Mouse (Mus musculus): ENCODE results near the gene Fbxw21. TPM values are rescaled to one million over a fixed set of nuclear protein-coding genes. Genes with fewer than 3 reads are reported as not detected.

Fbxw21 gene
- total and polyA plus RNA-seq, 3 experiments: not detected

- Histone ChIP-seq H3K4me3 (replicated peaks in 1 of 3; ENCODE audit: low read depth in 2 of 3, low read length in 2 of 3, poor library complexity in 1 of 3) (no peak overlapping the region), H3K9ac (ENCODE audit: insufficient read depth, low read depth) (no peak overlapping the region), H3K36me3 (replicated peaks in 1 of 2; ENCODE audit: control insufficient read depth in 1 of 2, insufficient read depth in 1 of 2, low read length in 1 of 2) (peaks cover under 1 to 5% of the 10 kb centered on the region in 2 experiments), H3K4me1 (ENCODE audit: control insufficient read depth in 1 of 2, insufficient read depth in 2 of 2) (peaks cover 4 to 9% of the 10 kb centered on the region in 2 experiments; a peak in 2 of 4 replicates), H3K9me3 (replicated peaks; ENCODE audit: low read length) (no peaks in the 10 kb centered on the region), H3K27ac (ENCODE audit: insufficient read depth, low read depth) (no peak overlapping the region), H3K79me2 (replicated peaks; ENCODE audit: control insufficient read depth, extremely low read depth, insufficient read depth, poor library complexity, severe bottlenecking) (no peaks in the 10 kb centered on the region), H3K4me2 (ENCODE audit: insufficient read depth, low read depth, poor library complexity, severe bottlenecking) (no peak overlapping the region), H3K27me3 (replicated peaks) (peaks cover 82% of the 10 kb centered on the region)
- DNase-seq (ENCODE audit: extremely low read depth): no peak
- TF ChIP-seq ZNF384 (IDR thresholded peaks at IDR 0.05; ENCODE audit: low read depth, low read length) (no peak), ZMIZ1 (IDR thresholded peaks at IDR 0.05; ENCODE audit: low read depth, low read length) (no peak), ZC3H11A (IDR thresholded peaks at IDR 0.05; ENCODE audit: low read depth, low read length) (no peak), TCF12 (IDR thresholded peaks at IDR 0.05; ENCODE audit: low read depth, low read length) (no peak), HCFC1 (IDR thresholded peaks at IDR 0.05; ENCODE audit: low read depth, low read length) (no peak), MAZ (IDR thresholded peaks at IDR 0.05; ENCODE audit: low read depth, low read length) (no peak), CHD2 (IDR thresholded peaks at IDR 0.05; ENCODE audit: low read length) (no peak), GABPA (IDR thresholded peaks at IDR 0.05; ENCODE audit: insufficient replicate concordance, low read depth, low read length) (no peak), USF1 (IDR thresholded peaks at IDR 0.05; ENCODE audit: low read depth, low read length) (no peak), JUN (IDR thresholded peaks at IDR 0.05; ENCODE audit: insufficient read depth, low read depth, low read length) (no peak), POLR2AphosphoS2 (IDR thresholded peaks at IDR 0.05; ENCODE audit: low read depth, low read length) (no peak), RCOR1 (conservative IDR thresholded peaks at IDR 0.05; ENCODE audit: low read depth, low read length) (no peak), CTCF (conservative IDR thresholded peaks at IDR 0.05 in 1 of 2, IDR thresholded peaks at IDR 0.05 in 1 of 2; ENCODE audit: low read depth in 2 of 2, low read length in 2 of 2) (no peak), MAFK (IDR thresholded peaks at IDR 0.05; ENCODE audit: insufficient replicate concordance, low read length) (no peak), MYC (IDR thresholded peaks at IDR 0.05; ENCODE audit: low read depth, low read length) (no peak), USF2 (conservative IDR thresholded peaks at IDR 0.05; ENCODE audit: low read depth, low read length) (no peak), NELFE (IDR thresholded peaks at IDR 0.05; ENCODE audit: low read depth, low read length) (no peak), TBP (conservative IDR thresholded peaks at IDR 0.05; ENCODE audit: low read depth, low read length) (no peak), MEF2A (IDR thresholded peaks at IDR 0.05; ENCODE audit: borderline replicate concordance, low read depth, low read length) (no peak), PAX5 (IDR thresholded peaks at IDR 0.05; ENCODE audit: low read length) (no peak)
- dilution Hi-C loops (cut with MboI; ENCODE audit: extremely low pct_ligation_motif_present, extremely low pct_unique_long_range_greater_than_20kb, low sequenced_read_pairs): no loop called here
- in situ Hi-C loops (cut with MboI; ENCODE audit: low pct_ligation_motif_present, low pct_unique_long_range_greater_than_20kb, low sequenced_read_pairs): no loop called here
Measured at GRCm38 (mm10) chr9:109097831-109098230, 64.0 kb downstream of the Fbxw21 start.

DNA sequence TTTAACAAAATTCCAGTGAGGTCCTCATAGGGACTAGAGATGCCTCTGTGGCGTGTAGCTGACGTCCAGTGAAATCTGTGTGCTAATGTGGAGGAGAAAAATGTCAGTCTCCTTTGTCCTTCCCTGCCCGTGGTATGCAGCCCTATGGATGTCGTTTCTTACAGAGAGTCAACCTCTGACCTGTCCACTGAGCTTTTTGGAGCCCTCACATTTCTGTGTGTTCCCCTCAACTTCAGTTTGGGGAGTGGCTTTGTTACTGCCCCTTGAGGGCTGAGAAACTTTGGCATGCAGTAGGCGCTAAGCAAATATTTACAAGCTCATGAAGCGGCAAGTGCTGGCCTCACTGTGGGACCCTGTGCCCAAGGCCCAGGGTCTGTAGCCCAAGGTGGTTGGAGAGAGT is 64.5 kb downstream of the Fbxw21 start:
- dilution Hi-C loops (cut with MboI; ENCODE audit: extremely low pct_ligation_motif_present, extremely low pct_unique_long_range_greater_than_20kb, low sequenced_read_pairs) (no loop called here), in situ Hi-C loops (cut with MboI; ENCODE audit: low pct_ligation_motif_present, low pct_unique_long_range_greater_than_20kb, low sequenced_read_pairs) (no loop called here)
- Histone ChIP-seq H3K27me3 (replicated peaks) (peaks cover 77% of the 10 kb centered on the region), H3K9ac (ENCODE audit: insufficient read depth, low read depth) (no peak overlapping the region), H3K27ac (ENCODE audit: insufficient read depth, low read depth) (no peak overlapping the region), H3K79me2 (replicated peaks; ENCODE audit: control insufficient read depth, extremely low read depth, insufficient read depth, poor library complexity, severe bottlenecking) (no peaks in the 10 kb centered on the region), H3K4me3 (replicated peaks in 1 of 3; ENCODE audit: low read depth in 2 of 3, low read length in 2 of 3, poor library complexity in 1 of 3) (no peak overlapping the region), H3K36me3 (replicated peaks in 1 of 2; ENCODE audit: control insufficient read depth in 1 of 2, insufficient read depth in 1 of 2, low read length in 1 of 2) (peaks cover 3 to 9% of the 10 kb centered on the region in 2 experiments), H3K9me3 (replicated peaks; ENCODE audit: low read length) (no peaks in the 10 kb centered on the region), H3K4me2 (ENCODE audit: insufficient read depth, low read depth, poor library complexity, severe bottlenecking) (no peak overlapping the region), H3K4me1 (ENCODE audit: control insufficient read depth in 1 of 2, insufficient read depth in 2 of 2) (peaks cover 4 to 9% of the 10 kb centered on the region in 2 experiments; a peak in 2 of 4 replicates)
- no peak for DNase-seq (ENCODE audit: extremely low read depth)
- no peak for TF ChIP-seq JUN (IDR thresholded peaks at IDR 0.05; ENCODE audit: insufficient read depth, low read depth, low read length)
- no peak for TF ChIP-seq MAZ (IDR thresholded peaks at IDR 0.05; ENCODE audit: low read depth, low read length)

All from CH12.LX (cell line).